Mouse (Mus musculus): ENCODE measurements at regions not wholly inside any gene's neighbourhood (a gene's known extent, or its start where the extent isn't known, plus 50 kb on each side); places are given as distances from the start of the nearest gene placed in this dataset.

GRCm38 (mm10) chr14:24081911-24082558, 67.7 kb upstream of the Kcnma1 start:
- no peak for DNase-seq

GRCm38 (mm10) chr14:24068693-24069092, 54.4 kb upstream of the Kcnma1 start:
- DNase-seq = peak; percentile 8

GRCm38 (mm10) chr14:24067657-24068056, 53.4 kb upstream of the Kcnma1 start:
- DNase-seq = peak; percentile 12

GRCm38 (mm10) chr14:24065231-24065767, 51.0 kb upstream of the Kcnma1 start:
- DNase-seq = no peak
